Mouse (Mus musculus): Measurements from ENCODE around the gene Mpz. TPM values are rescaled to one million over a fixed set of nuclear protein-coding genes. Genes with fewer than 3 reads are reported as not detected.
"Not testable (repeated sequence)": the region's sequence is repeated elsewhere in the genome, so short reads cannot be mapped to it uniquely, and the experiment has no call there.

Mpz gene
- polyA plus RNA-seq, 3 experiments from 2014 or later: not detected

GRCm38 (mm10) chr1:171130971-171131370 lies 19.5 kb upstream of the Mpz start:
- no peak for ATAC-seq

GRCm38 (mm10) chr1:171135600-171135999 lies 14.9 kb upstream of the Mpz start:
- no peak for ATAC-seq

GRCm38 (mm10) chr1:171137486-171138155 lies 12.9 kb upstream of the Mpz start:
- not testable (repeated sequence) for ATAC-seq

GRCm38 (mm10) chr1:171142981-171143380 lies 7.5 kb upstream of the Mpz start:
- not testable (repeated sequence) for ATAC-seq

- peak; percentile 36 for ATAC-seq
Observed at GRCm38 (mm10) chr1:171150838-171151391, 404 bp downstream of the Mpz start.

- ATAC-seq: no peak
Observed at GRCm38 (mm10) chr1:171151966-171152365, 1.5 kb downstream of the Mpz start.

GRCm38 (mm10) chr1:171156644-171157043 lies 6.1 kb downstream of the Mpz start:
- ATAC-seq: no peak

GRCm38 (mm10) chr1:171157965-171158364 lies 7.5 kb downstream of the Mpz start:
- ATAC-seq: no peak

GRCm38 (mm10) chr1:171159485-171159975 lies 9.0 kb downstream of the Mpz start:
- ATAC-seq: no peak

- no peak for ATAC-seq
Observed at GRCm38 (mm10) chr1:171162526-171162925, 12.0 kb downstream of the Mpz start.

- no peak for ATAC-seq
Observed at GRCm38 (mm10) chr1:171164258-171164657, 13.7 kb downstream of the Mpz start.

- ATAC-seq: no peak
Observed at GRCm38 (mm10) chr1:171165629-171166345, 15.3 kb downstream of the Mpz start.

GRCm38 (mm10) chr1:171168906-171169305 lies 18.4 kb downstream of the Mpz start:
- ATAC-seq: no peak

- no peak for ATAC-seq
Observed at GRCm38 (mm10) chr1:171169913-171170312, 19.4 kb downstream of the Mpz start.

- no peak for ATAC-seq
Observed at GRCm38 (mm10) chr1:171171138-171171537, 20.6 kb downstream of the Mpz start.

GRCm38 (mm10) chr1:171172779-171173178 lies 22.3 kb downstream of the Mpz start:
- no peak for ATAC-seq

- no peak for ATAC-seq
Observed at GRCm38 (mm10) chr1:171179487-171180171, 29.1 kb downstream of the Mpz start.

- ATAC-seq: no peak
Observed at GRCm38 (mm10) chr1:171183025-171183424, 32.5 kb downstream of the Mpz start.

GRCm38 (mm10) chr1:171183620-171184019 lies 33.1 kb downstream of the Mpz start:
- ATAC-seq: no peak

GRCm38 (mm10) chr1:171184314-171184713 lies 33.8 kb downstream of the Mpz start:
- ATAC-seq: peak; percentile 89

GRCm38 (mm10) chr1:171185655-171186054 lies 35.1 kb downstream of the Mpz start:
- ATAC-seq: no peak

GRCm38 (mm10) chr1:171187851-171188700 lies 37.6 kb downstream of the Mpz start:
- ATAC-seq: no peak
